Mouse (Mus musculus) bone marrow, adult 2 months (tissue): ENCODE measurements around the gene E130308A19Rik. TPM values are rescaled to one million over a fixed set of nuclear protein-coding genes. Genes with fewer than 3 reads are reported as not detected.
"Not testable (repeated sequence)": the region's sequence is repeated elsewhere in the genome, so short reads cannot be mapped to it uniquely, and the experiment has no call there.

Experiments
- H3K27ac ChIP-seq: fragments of 200-500 bp; 2 replicates; pipeline ENCODE4 v1.5.1; 2012; ENCODE audit warnings: low read depth, mild to moderate bottlenecking, control low read depth, inconsistent platforms, low read length; ENCODE audit not compliant: control insufficient read depth, poor library complexity, insufficient read depth
- H3K4me1 ChIP-seq: fragments of 200-500 bp; 2 replicates; pipeline ENCODE4 v1.6.1; 2011; ENCODE audit warnings: low read length; ENCODE audit not compliant: control insufficient read depth, insufficient read depth
- H3K4me3 ChIP-seq: fragments of 200-500 bp; replicated peaks from 2 replicates; pipeline ENCODE3; 2011; ENCODE audit warnings: mild to moderate bottlenecking, low read depth, low read length, control low read depth; ENCODE audit not compliant: control insufficient read depth
- CTCF ChIP-seq: fragments of 200-500 bp; IDR thresholded peaks from 2 replicates; pipeline ENCODE4 v1.5.1; 2011; ENCODE audit warnings: low read length, control low read depth; ENCODE audit not compliant: control insufficient read depth, insufficient read depth
- POLR2A ChIP-seq: fragments of 200-500 bp; IDR thresholded peaks from 2 replicates; pipeline ENCODE4 v1.6.1; 2011; ENCODE audit warnings: low read depth, mild to moderate bottlenecking, control low read depth, low read length, borderline replicate concordance; ENCODE audit not compliant: control insufficient read depth
- WGBS: fragments of 180-500 bp; shearing (Covaris S2); methylation state at CpG from one replicate; pipeline ENCODE4 v1.1.7; 2018; 5-methylcytosine and 5-hydroxymethylcytosine counted together
- polyA plus RNA-seq: library from polyadenylated mRNA; stranded (reverse); fragments of >200 nt; gene quantifications from 2 replicates; pipeline ENCODE4 v1.2.4, GENCODE M21; 2011; ENCODE audit warnings: low replicate concordance; ENCODE audit not compliant: missing spikeins, insufficient read depth, insufficient read length

E130308A19Rik gene
- polyA plus RNA-seq, 1 experiment = 6.5 TPM

- WGBS = 1% methylated on average over 36 of the region's 36 CpGs
- TF ChIP-seq POLR2A (peak; percentile 51; the same call in 1 of the 2 replicates), CTCF (no peak)
- Histone ChIP-seq H3K4me1 (no peaks in the 10 kb centered on the region; the same call in 1 of the 2 replicates), H3K4me3 (peak overlapping the region; percentile 90), H3K27ac (peak overlapping the region; percentile 54)
These were observed 157.8 kb downstream of the E130308A19Rik start for GRCm38 (mm10) chr4:59783685-59784279.

GRCm38 (mm10) chr4:59785412-59785811, 159.4 kb downstream of the E130308A19Rik start:
- H3K4me3 ChIP-seq = no peak overlapping the region
- no peak overlapping the region for H3K27ac ChIP-seq
- no peak for TF ChIP-seq POLR2A
- no peak for TF ChIP-seq CTCF
- H3K4me1 ChIP-seq = no peaks in the 10 kb centered on the region; the same call in 1 of the 2 replicates
- 43% methylated on average over 2 of the region's 2 CpGs for WGBS

DNA sequence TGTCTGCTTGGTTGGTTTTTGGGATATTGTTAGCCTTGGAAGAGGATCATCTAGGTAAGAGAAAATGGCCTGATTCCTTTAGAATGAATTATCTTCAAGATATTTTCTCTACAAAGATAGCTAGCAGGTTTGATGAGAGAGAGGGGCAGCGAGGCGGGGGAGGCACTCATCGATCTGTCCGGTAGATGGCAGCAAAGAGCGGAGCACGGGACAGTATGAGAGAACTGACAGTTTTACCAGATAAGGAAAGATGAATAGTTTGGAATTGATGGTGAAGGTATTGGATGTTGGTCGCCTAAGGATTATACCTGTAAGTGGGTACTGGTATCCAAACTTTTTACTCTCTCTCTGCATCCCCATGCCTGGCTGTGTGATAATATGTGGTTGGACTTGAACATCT, 160.7 kb downstream of the E130308A19Rik start:
- TF ChIP-seq POLR2A (no peak), CTCF (peak; percentile 96)
- H3K4me1 ChIP-seq = no peaks in the 10 kb centered on the region; the same call in 1 of the 2 replicates
- H3K27ac ChIP-seq = no peak overlapping the region
- no peak overlapping the region for H3K4me3 ChIP-seq
- WGBS = under 1% methylated on average over 7 of the region's 7 CpGs

DNA sequence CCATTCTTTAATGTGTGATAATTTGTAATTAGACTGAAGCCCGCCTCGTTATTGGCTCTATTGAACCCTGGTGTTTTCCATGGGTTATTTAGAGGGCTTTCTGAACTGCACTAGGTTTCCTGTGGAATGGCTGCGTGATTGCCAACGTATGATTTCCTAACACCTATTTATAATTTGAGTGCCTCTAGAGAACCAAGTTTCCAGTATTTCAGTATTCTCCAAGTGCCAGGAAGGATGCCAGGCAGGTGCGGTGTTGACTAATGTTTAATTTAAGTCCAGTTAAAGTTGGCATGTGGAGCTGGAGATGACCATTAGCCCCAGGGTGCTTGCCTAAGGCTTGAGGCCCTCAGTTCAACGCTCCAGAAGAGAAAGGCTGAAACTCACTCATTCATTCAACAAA, 161.1 kb downstream of the E130308A19Rik start:
- WGBS = 67% methylated on average over 6 of the region's 6 CpGs
- H3K4me1 ChIP-seq = no peaks in the 10 kb centered on the region
- H3K27ac ChIP-seq = no peak overlapping the region
- TF ChIP-seq POLR2A (no peak), CTCF (no peak)
- no peak overlapping the region for H3K4me3 ChIP-seq

- Histone ChIP-seq H3K4me1 (no peaks in the 10 kb centered on the region), H3K27ac (no peak overlapping the region), H3K4me3 (no peak overlapping the region)
- TF ChIP-seq CTCF = no peak
- no peak for TF ChIP-seq POLR2A
These were observed 163.0 kb downstream of the E130308A19Rik start for GRCm38 (mm10) chr4:59789015-59789414.

DNA sequence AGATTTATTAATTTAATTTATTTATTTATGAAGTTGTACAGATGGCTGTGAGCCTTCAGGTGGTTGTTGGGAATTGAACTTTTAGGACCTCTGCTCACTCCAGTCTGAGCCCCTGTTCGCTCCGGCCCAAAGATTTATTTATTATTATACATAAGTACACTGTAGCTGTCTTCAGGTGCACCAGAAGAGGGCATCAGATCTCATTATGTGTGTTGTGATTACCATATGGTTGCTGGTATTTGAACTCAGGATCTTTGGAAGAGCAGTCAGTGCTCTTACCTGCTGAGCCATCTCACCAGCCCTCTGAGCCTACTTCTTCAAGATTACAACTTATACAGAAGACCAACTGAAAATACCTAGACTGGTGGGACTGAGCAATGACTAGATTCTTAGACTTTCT, 167.6 kb downstream of the E130308A19Rik start:
- not testable (repeated sequence) for H3K4me1 ChIP-seq, H3K27ac ChIP-seq, H3K4me3 ChIP-seq
- 76% methylated on average over 2 of the region's 2 CpGs for WGBS

GRCm38 (mm10) chr4:59794116-59794515, 168.1 kb downstream of the E130308A19Rik start:
- Histone ChIP-seq H3K4me1 (no peaks in the 10 kb centered on the region), H3K27ac (no peak overlapping the region), H3K4me3 (no peak overlapping the region)
- TF ChIP-seq POLR2A (no peak), CTCF (no peak)
- 89% methylated on average over 2 of the region's 2 CpGs for WGBS

GRCm38 (mm10) chr4:59795788-59796455, 169.9 kb downstream of the E130308A19Rik start:
- WGBS = 47% methylated on average over 2 of the region's 2 CpGs
- Histone ChIP-seq H3K4me3 (no peak overlapping the region), H3K4me1 (no peaks in the 10 kb centered on the region), H3K27ac (no peak overlapping the region)
- no peak for TF ChIP-seq CTCF
- TF ChIP-seq POLR2A = no peak
